Mouse (Mus musculus): ENCODE measurements around the gene Xpo5.

GRCm38 (mm10) chr17:46161179-46161578 lies 41.4 kb upstream of the Xpo5 start:
- TF ChIP-seq PAX5 (IDR thresholded peaks at IDR 0.05; ENCODE audit: low read length), result no peak
- no peak for TF ChIP-seq GABPA (IDR thresholded peaks at IDR 0.05; ENCODE audit: insufficient replicate concordance, low read depth, low read length)
- no peak for TF ChIP-seq CTCF (conservative IDR thresholded peaks at IDR 0.05 in 1 of 2, IDR thresholded peaks at IDR 0.05 in 1 of 2; ENCODE audit: low read depth in 2 of 2, low read length in 2 of 2)
- no peak for TF ChIP-seq EP300 (IDR thresholded peaks at IDR 0.05; ENCODE audit: low read length)
- TF ChIP-seq POLR2A (IDR thresholded peaks at IDR 0.05; ENCODE audit: low read depth, low read length), result no peak

All from CH12.LX (cell line).